Mouse (Mus musculus) liver, adult (tissue): ENCODE measurements around the gene Ip6k1.

Experiments
- GATA4 ChIP-seq: IDR thresholded peaks from 2 replicates; pipeline ENCODE4 v1.6.1; 2014; ENCODE audit warnings: mild to moderate bottlenecking, low read length; ENCODE audit not compliant: insufficient replicate concordance

Gene Ip6k1

GRCm38 (mm10) chr9:107993013-107993412 lies 9.3 kb upstream of the Ip6k1 start:
- TF ChIP-seq GATA4 = no peak

- no peak for TF ChIP-seq GATA4
Measured at GRCm38 (mm10) chr9:107994464-107994863, 7.8 kb upstream of the Ip6k1 start.

GRCm38 (mm10) chr9:107995513-107995912 lies 6.8 kb upstream of the Ip6k1 start:
- no peak for TF ChIP-seq GATA4

- no peak for TF ChIP-seq GATA4
Measured at GRCm38 (mm10) chr9:107996049-107996448, 6.3 kb upstream of the Ip6k1 start, which contains the start of gene Gm20662. Gene Gm20662, plus strand, starts transcription at chr9:107996349.

GRCm38 (mm10) chr9:108002778-108003530 lies 653 bp downstream of the Ip6k1 start:
- TF ChIP-seq GATA4 = no peak

GRCm38 (mm10) chr9:108003531-108003890 lies 1.2 kb downstream of the Ip6k1 start:
- no peak for TF ChIP-seq GATA4

GRCm38 (mm10) chr9:108008041-108008440 lies 5.7 kb downstream of the Ip6k1 start:
- TF ChIP-seq GATA4 = no peak

- no peak for TF ChIP-seq GATA4
Measured at GRCm38 (mm10) chr9:108010385-108010784, 8.1 kb downstream of the Ip6k1 start.

- no peak for TF ChIP-seq GATA4
Measured at GRCm38 (mm10) chr9:108017127-108017526, 14.8 kb downstream of the Ip6k1 start.

- TF ChIP-seq GATA4 = no peak
Measured at GRCm38 (mm10) chr9:108020741-108021140, 18.4 kb downstream of the Ip6k1 start.

- no peak for TF ChIP-seq GATA4
Measured at GRCm38 (mm10) chr9:108023216-108023615, 20.9 kb downstream of the Ip6k1 start.

GRCm38 (mm10) chr9:108026584-108026983 lies 24.3 kb downstream of the Ip6k1 start:
- TF ChIP-seq GATA4 = no peak

- no peak for TF ChIP-seq GATA4
Measured at GRCm38 (mm10) chr9:108027867-108028266, 25.6 kb downstream of the Ip6k1 start.

- no peak for TF ChIP-seq GATA4
Measured at GRCm38 (mm10) chr9:108032126-108032525, 29.8 kb downstream of the Ip6k1 start.

- TF ChIP-seq GATA4 = no peak
Measured at GRCm38 (mm10) chr9:108035331-108036156, 33.2 kb downstream of the Ip6k1 start.
